Mouse (Mus musculus): ENCODE results near the gene Entpd8. TPM values are rescaled to one million over a fixed set of nuclear protein-coding genes. Genes with fewer than 3 reads are reported as not detected.

The Entpd8 gene
- polyA plus RNA-seq, 1 experiment from 2014 or later = not detected

Small RNAs within 50 kb of the gene (microRNA-seq; reads per million reads assigned to microRNA genes)
- gene Gm24328 (not detected), gene Mir7664 (not detected)

Other genes starting within 250 kb of the Entpd8 start
- 61.8 and 62.0 TPM in 2 replicates for gene Ehmt1, start 160.7 kb upstream of the Entpd8 start, polyA plus RNA-seq (2016; fragmentation: Nextera tagmentation; extraction: Ambion mirVana)
- gene Arrdc1, start 145.1 kb upstream of the Entpd8 start, polyA plus RNA-seq (2016; fragmentation: Nextera tagmentation; extraction: Ambion mirVana) = 11.4 and 12.0 TPM in 2 replicates
- gene Zmynd19, start 130.5 kb upstream of the Entpd8 start, polyA plus RNA-seq (2016; fragmentation: Nextera tagmentation; extraction: Ambion mirVana) = 12.5 and 13.0 TPM in 2 replicates
- 19.0 and 19.3 TPM in 2 replicates for gene Dph7, start 117.9 kb upstream of the Entpd8 start, polyA plus RNA-seq (2016; fragmentation: Nextera tagmentation; extraction: Ambion mirVana)
- gene Mrpl41, start 105.2 kb upstream of the Entpd8 start, polyA plus RNA-seq (2016; fragmentation: Nextera tagmentation; extraction: Ambion mirVana) = 113 and 119 TPM in 2 replicates
- 9.5 and 11.3 TPM in 2 replicates for gene Pnpla7, start 104.3 kb upstream of the Entpd8 start, polyA plus RNA-seq (2016; fragmentation: Nextera tagmentation; extraction: Ambion mirVana)
- 58.7 and 62.8 TPM in 2 replicates for gene Nsmf, start 25.9 kb upstream of the Entpd8 start, polyA plus RNA-seq (2016; fragmentation: Nextera tagmentation; extraction: Ambion mirVana)
- 0.10 TPM in 1 of 2 replicates, not detected in the other for gene Noxa1, start 14.8 kb downstream of the Entpd8 start, polyA plus RNA-seq (2016; fragmentation: Nextera tagmentation; extraction: Ambion mirVana)
- gene Nrarp, start 100.5 kb downstream of the Entpd8 start, polyA plus RNA-seq (2016; fragmentation: Nextera tagmentation; extraction: Ambion mirVana) = 10.8 and 12.8 TPM in 2 replicates
- 6.6 and 7.0 TPM in 2 replicates for gene Tor4a, start 116.6 kb downstream of the Entpd8 start, polyA plus RNA-seq (2016; fragmentation: Nextera tagmentation; extraction: Ambion mirVana)
- 73.3 and 74.4 TPM in 2 replicates for gene Nelfb, start 131.2 kb downstream of the Entpd8 start, polyA plus RNA-seq (2016; fragmentation: Nextera tagmentation; extraction: Ambion mirVana)
- not detected in 2 replicates for gene Stpg3, start 134.3 kb downstream of the Entpd8 start, polyA plus RNA-seq (2016; fragmentation: Nextera tagmentation; extraction: Ambion mirVana)
- gene Fam166a, start 138.4 kb downstream of the Entpd8 start, polyA plus RNA-seq (2016; fragmentation: Nextera tagmentation; extraction: Ambion mirVana) = not detected in 2 replicates
- 388 and 392 TPM in 2 replicates for gene Tubb4b, start 144.4 kb downstream of the Entpd8 start, polyA plus RNA-seq (2016; fragmentation: Nextera tagmentation; extraction: Ambion mirVana)
- gene Slc34a3, start 154.1 kb downstream of the Entpd8 start, polyA plus RNA-seq (2016; fragmentation: Nextera tagmentation; extraction: Ambion mirVana) = not detected in 2 replicates
- gene Rnf224, start 156.5 kb downstream of the Entpd8 start, polyA plus RNA-seq (2016; fragmentation: Nextera tagmentation; extraction: Ambion mirVana) = not detected in 2 replicates
- 6.5 and 7.6 TPM in 2 replicates for gene Rnf208, start 162.0 kb downstream of the Entpd8 start, polyA plus RNA-seq (2016; fragmentation: Nextera tagmentation; extraction: Ambion mirVana)
- gene Cysrt1, start 162.1 kb downstream of the Entpd8 start, polyA plus RNA-seq (2016; fragmentation: Nextera tagmentation; extraction: Ambion mirVana) = not detected in 2 replicates
- gene AL732309.1, start 166.6 kb downstream of the Entpd8 start, polyA plus RNA-seq (2016; fragmentation: Nextera tagmentation; extraction: Ambion mirVana) = 2.6 and 3.2 TPM in 2 replicates
- 18.3 and 19.1 TPM in 2 replicates for gene Tmem203, start 175.1 kb downstream of the Entpd8 start, polyA plus RNA-seq (2016; fragmentation: Nextera tagmentation; extraction: Ambion mirVana)
- 4.9 and 5.1 TPM in 2 replicates for gene Tprn, start 182.3 kb downstream of the Entpd8 start, polyA plus RNA-seq (2016; fragmentation: Nextera tagmentation; extraction: Ambion mirVana)
- gene Ssna1, start 192.1 kb downstream of the Entpd8 start, polyA plus RNA-seq (2016; fragmentation: Nextera tagmentation; extraction: Ambion mirVana) = 131 and 133 TPM in 2 replicates
- 83.4 and 87.7 TPM in 2 replicates for gene Anapc2, start 192.2 kb downstream of the Entpd8 start, polyA plus RNA-seq (2016; fragmentation: Nextera tagmentation; extraction: Ambion mirVana)
- gene Tmem210, start 207.8 kb downstream of the Entpd8 start, polyA plus RNA-seq (2016; fragmentation: Nextera tagmentation; extraction: Ambion mirVana) = not detected in 2 replicates
- not detected in 2 replicates for gene Lrrc26, start 209.6 kb downstream of the Entpd8 start, polyA plus RNA-seq (2016; fragmentation: Nextera tagmentation; extraction: Ambion mirVana)
- gene Grin1, start 238.9 kb downstream of the Entpd8 start, polyA plus RNA-seq (2016; fragmentation: Nextera tagmentation; extraction: Ambion mirVana) = 0.44 TPM in 1 of 2 replicates, not detected in the other